Mouse (Mus musculus) limb, embryonic 11.5 days (tissue): ENCODE data around the gene Itih3. TPM values are rescaled to one million over a fixed set of nuclear protein-coding genes. Genes with fewer than 3 reads are reported as not detected.

Source experiments
- ATAC-seq: fragments of 200-750 bp; cut with Nextera tagmentation; 2 replicates; pipeline ENCODE4 v1.8.0; 2017; ENCODE audit warnings: low read depth; ENCODE audit not compliant: insufficient number of reproducible peaks, low FRiP score, low TSS enrichment
- DNase-seq: peaks from one replicate; pipeline ENCODE4 v3.0.0-alpha.2; 2015; ENCODE audit warnings: low spot score
- H3K27ac ChIP-seq: fragments of 300-500 bp; sonication (generic); replicated peaks from 2 replicates; pipeline ENCODE4 v1.5.1; 2014; ENCODE audit warnings: low read depth, mild to moderate bottlenecking, low read length
- H3K27me3 ChIP-seq: fragments of 300-500 bp; sonication (generic); 2 replicates; pipeline ENCODE4 v1.6.1; 2014; ENCODE audit warnings: mild to moderate bottlenecking, low read length, mixed read lengths; ENCODE audit not compliant: control insufficient read depth, insufficient read depth
- H3K36me3 ChIP-seq: fragments of 300-500 bp; sonication (generic); 2 replicates; pipeline ENCODE4 v1.6.1; 2014; ENCODE audit warnings: mild to moderate bottlenecking, low read length, moderate library complexity, mixed read lengths; ENCODE audit not compliant: control insufficient read depth, insufficient read depth
- H3K4me1 ChIP-seq: fragments of 300-500 bp; sonication (generic); 2 replicates; pipeline ENCODE4 v1.6.1; 2014; ENCODE audit warnings: low read length, mixed read lengths; ENCODE audit not compliant: control insufficient read depth, insufficient read depth
- H3K4me2 ChIP-seq: fragments of 300-500 bp; sonication (generic); 2 replicates; pipeline ENCODE4 v1.6.1; 2014; ENCODE audit warnings: low read depth, mild to moderate bottlenecking, moderate library complexity; ENCODE audit not compliant: severe bottlenecking
- H3K4me3 ChIP-seq: fragments of 300-500 bp; sonication (generic); 2 replicates; pipeline ENCODE4 v1.5.1; 2014; ENCODE audit warnings: low read depth, low read length
- H3K9ac ChIP-seq: fragments of 300-500 bp; sonication (generic); 2 replicates; pipeline ENCODE4 v1.6.1; 2014; ENCODE audit warnings: mild to moderate bottlenecking, low read length
- H3K9me3 ChIP-seq: fragments of 300-500 bp; sonication (generic); 2 replicates; pipeline ENCODE4 v1.6.1; 2016; ENCODE audit warnings: low read length; ENCODE audit not compliant: control insufficient read depth
- WGBS: fragments of 180-500 bp; shearing (Covaris S2); extraction: QIAGEN DNeasy Blood & Tissue Kit; methylation state at CpG from one replicate; pipeline ENCODE4 v1.1.7; 2014; 5-methylcytosine and 5-hydroxymethylcytosine counted together
- polyA plus RNA-seq: library from polyadenylated mRNA; unstranded; fragments of >200 nt; fragmentation: Nextera tagmentation; extraction: Ambion mirVana; gene quantifications from 2 replicates; pipeline ENCODE4 v1.2.1, GENCODE M21; 2014

The Itih3 gene
- 0.14 and 0.15 TPM in 2 replicates for polyA plus RNA-seq

DNA sequence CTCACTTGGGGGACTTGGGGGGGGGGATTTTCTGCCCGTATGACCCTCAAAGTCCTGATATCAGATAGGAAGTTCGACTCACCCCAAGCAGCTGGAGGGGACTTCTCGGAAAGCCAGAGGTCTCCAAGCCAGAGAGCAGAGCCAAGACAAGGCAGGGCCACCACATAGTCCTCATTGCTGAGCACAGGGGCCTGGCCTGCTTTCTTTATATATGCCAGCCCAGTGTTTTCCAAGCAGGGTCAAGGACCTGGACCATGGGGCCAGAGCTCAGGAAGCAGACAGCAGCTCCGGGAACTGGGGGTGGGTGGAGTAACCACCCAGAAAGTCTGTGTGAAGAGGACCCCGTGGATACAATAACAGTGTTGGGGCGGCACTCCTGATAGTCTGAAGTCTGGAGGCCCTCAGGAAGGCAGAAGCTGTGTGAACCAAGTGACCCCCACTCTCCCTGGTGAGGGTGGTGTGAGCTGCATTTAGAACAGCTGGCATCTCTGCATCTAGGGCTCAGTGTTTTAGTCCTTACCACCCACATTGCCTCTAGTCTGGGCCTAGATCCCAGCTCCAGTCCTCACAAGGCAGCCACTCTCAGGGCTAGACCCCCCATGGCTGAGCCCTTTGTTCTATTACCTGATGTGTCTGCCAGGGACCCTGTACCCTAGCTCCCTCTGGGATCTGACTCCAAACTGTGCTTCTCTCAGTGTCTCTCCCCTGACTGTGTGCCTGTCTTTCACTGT lies at the start of gene Itih3:
Gene Itih3, minus strand, starts transcription at position 386 of the 731 bp plus-strand sequence.
- no peaks in the 10 kb centered on the region for H3K4me1 ChIP-seq
- H3K9me3 ChIP-seq = no peaks in the 10 kb centered on the region
- no peak within 1 kb of the TSS for H3K4me2 ChIP-seq
- no peaks in the 10 kb centered on the region for H3K36me3 ChIP-seq
- ATAC-seq (no peak), DNase-seq (no peak)
- no peak within 1 kb of the TSS for H3K27ac ChIP-seq
- 0 out of 2 replicates have a peak within 1 kb of the TSS, but pooled peaks have one; percentile 17 for H3K9ac ChIP-seq
- no peak within 1 kb of the TSS for H3K4me3 ChIP-seq
- H3K27me3 ChIP-seq = no peaks in the 10 kb centered on the region
- WGBS = 75% methylated on average over 6 of the region's 6 CpGs

DNA sequence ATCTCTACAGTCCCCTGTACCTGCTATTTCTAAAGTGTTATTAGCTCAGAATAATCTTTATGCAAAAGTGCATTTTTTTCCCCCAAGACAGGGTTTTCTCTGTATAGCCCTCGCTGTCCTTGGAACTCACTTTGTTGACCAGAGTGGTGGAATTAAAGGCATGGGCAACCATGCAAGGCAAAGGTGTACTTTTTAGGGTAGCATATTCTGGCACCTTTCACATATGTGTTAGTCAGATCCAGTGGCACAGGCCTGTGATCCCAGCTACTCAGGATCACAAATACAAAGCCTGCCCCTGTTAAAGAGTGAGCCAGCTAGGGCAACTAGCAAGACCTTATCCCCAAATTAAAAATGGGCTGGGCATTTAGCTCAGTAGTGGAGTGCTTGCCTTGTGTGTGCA lies 36.8 kb upstream of the Itih3 start:
- Histone ChIP-seq H3K27me3 (no peaks in the 10 kb centered on the region), H3K36me3 (no peaks in the 10 kb centered on the region), H3K9ac (no peak overlapping the region), H3K4me2 (no peak overlapping the region), H3K4me1 (no peaks in the 10 kb centered on the region), H3K27ac (no peak overlapping the region), H3K9me3 (no peaks in the 10 kb centered on the region), H3K4me3 (no peak overlapping the region)
- 93% methylated on average over 1 of the region's 1 CpGs for WGBS
- DNase-seq (no peak), ATAC-seq (no peak)

GRCm38 (mm10) chr14:30959031-30959430 lies 35.5 kb upstream of the Itih3 start:
- no peak for DNase-seq
- Histone ChIP-seq H3K36me3 (no peaks in the 10 kb centered on the region), H3K9me3 (no peaks in the 10 kb centered on the region), H3K27me3 (no peaks in the 10 kb centered on the region), H3K4me3 (no peak overlapping the region), H3K4me2 (no peak overlapping the region), H3K9ac (no peak overlapping the region), H3K27ac (no peak overlapping the region), H3K4me1 (no peaks in the 10 kb centered on the region)
- WGBS = 94% methylated on average over 4 of the region's 4 CpGs
- no peak for ATAC-seq

DNA sequence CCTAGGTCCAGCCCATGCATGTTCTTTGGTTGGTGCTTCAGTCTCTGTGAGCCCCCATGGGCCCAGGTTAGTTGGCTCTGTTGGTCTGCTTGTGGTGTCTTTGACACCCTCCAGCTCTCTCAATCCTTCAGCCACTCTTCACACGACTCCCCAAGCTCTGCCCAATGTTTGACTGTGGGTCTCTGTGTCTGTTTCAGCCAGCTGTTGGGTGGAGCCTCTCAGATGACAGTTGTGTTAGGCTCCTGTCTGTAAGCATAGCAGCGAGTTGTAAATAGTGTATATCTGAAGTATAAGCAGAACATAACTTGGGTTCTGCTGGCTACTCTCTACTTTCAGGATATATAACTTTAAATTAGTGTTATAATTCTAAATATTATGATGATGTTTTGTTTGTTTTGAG lies 35.0 kb upstream of the Itih3 start:
- WGBS = 88% methylated on average over 2 of the region's 2 CpGs
- no peaks in the 10 kb centered on the region for H3K9me3 ChIP-seq
- DNase-seq = no peak
- no peaks in the 10 kb centered on the region for H3K4me1 ChIP-seq
- no peak overlapping the region for H3K4me3 ChIP-seq
- no peaks in the 10 kb centered on the region for H3K27me3 ChIP-seq
- ATAC-seq = no peak
- no peaks in the 10 kb centered on the region for H3K36me3 ChIP-seq
- H3K27ac ChIP-seq = no peak overlapping the region
- no peak overlapping the region for H3K4me2 ChIP-seq
- no peak overlapping the region for H3K9ac ChIP-seq

GRCm38 (mm10) chr14:30951154-30951825 lies 27.7 kb upstream of the Itih3 start, which contains the start of gene Nek4:
TSS of gene Nek4 (plus strand) at chr14:30951377.
- peak within 1 kb of the TSS; percentile 75 for H3K9ac ChIP-seq
- peak; percentile 97 for DNase-seq
- H3K4me3 ChIP-seq = peak within 1 kb of the TSS; percentile 70
- H3K27me3 ChIP-seq = no peaks in the 10 kb centered on the region
- no peaks in the 10 kb centered on the region for H3K36me3 ChIP-seq
- H3K4me1 ChIP-seq = no peaks in the 10 kb centered on the region
- H3K27ac ChIP-seq = no peak within 1 kb of the TSS
- peak within 1 kb of the TSS; percentile 70 for H3K4me2 ChIP-seq
- WGBS = under 1% methylated on average over 57 of the region's 57 CpGs
- H3K9me3 ChIP-seq = no peaks in the 10 kb centered on the region
- peak; percentile 98 for ATAC-seq

DNA sequence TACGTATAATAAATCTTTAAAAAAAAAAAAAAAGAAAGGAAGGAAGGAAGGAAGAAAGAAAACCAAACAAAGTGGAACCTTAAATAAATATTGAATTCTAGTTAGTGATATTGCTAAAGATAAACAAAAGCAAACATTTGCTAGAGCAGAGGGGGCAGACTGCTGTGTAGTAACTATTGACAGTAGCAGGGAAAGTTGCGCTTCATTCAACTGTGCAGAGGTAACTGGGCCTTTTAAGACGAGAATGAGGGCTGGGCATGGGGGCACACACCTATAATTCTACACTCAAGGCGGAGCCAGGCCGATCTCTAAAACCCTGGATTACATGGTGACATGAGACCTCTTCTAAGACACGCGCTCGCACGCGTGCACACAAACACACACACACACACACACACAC lies 26.4 kb upstream of the Itih3 start:
- 98% methylated on average over 10 of the region's 10 CpGs for WGBS
- ATAC-seq (no peak), DNase-seq (no peak)
- H3K9me3 ChIP-seq = no peaks in the 10 kb centered on the region
- H3K27ac ChIP-seq = no peak overlapping the region
- H3K9ac ChIP-seq = no peak overlapping the region
- H3K4me1 ChIP-seq = no peaks in the 10 kb centered on the region
- no peaks in the 10 kb centered on the region for H3K36me3 ChIP-seq
- no peak overlapping the region for H3K4me3 ChIP-seq
- no peak overlapping the region for H3K4me2 ChIP-seq
- H3K27me3 ChIP-seq = no peaks in the 10 kb centered on the region

DNA sequence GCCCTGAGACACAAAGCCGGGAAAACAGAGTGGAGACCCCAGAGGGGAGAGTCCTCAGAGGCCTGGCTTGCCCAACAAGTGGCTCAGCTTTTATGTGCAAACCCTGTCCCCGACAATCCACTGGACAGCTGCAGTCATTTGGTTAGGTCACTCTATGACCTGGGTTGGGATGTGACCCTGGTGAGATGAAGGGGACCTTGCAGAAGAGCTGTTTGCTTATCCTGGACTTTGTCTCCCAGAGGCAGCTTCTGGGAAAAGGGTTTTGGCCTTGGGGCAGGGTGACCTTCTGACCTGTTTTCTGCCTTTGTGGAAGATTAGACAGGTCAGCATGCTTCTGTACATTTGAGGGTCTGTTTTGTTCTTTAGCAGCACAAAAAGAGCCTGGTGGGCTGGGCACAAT lies 21.2 kb upstream of the Itih3 start:
- H3K9me3 ChIP-seq = no peaks in the 10 kb centered on the region
- H3K36me3 ChIP-seq = no peaks in the 10 kb centered on the region
- no peaks in the 10 kb centered on the region for H3K27me3 ChIP-seq
- H3K27ac ChIP-seq = no peak overlapping the region
- H3K4me1 ChIP-seq = no peaks in the 10 kb centered on the region
- no peak overlapping the region for H3K4me2 ChIP-seq
- ATAC-seq (no peak), DNase-seq (no peak)
- H3K9ac ChIP-seq = no peak overlapping the region
- WGBS = 81% methylated on average over 2 of the region's 2 CpGs
- no peak overlapping the region for H3K4me3 ChIP-seq

DNA sequence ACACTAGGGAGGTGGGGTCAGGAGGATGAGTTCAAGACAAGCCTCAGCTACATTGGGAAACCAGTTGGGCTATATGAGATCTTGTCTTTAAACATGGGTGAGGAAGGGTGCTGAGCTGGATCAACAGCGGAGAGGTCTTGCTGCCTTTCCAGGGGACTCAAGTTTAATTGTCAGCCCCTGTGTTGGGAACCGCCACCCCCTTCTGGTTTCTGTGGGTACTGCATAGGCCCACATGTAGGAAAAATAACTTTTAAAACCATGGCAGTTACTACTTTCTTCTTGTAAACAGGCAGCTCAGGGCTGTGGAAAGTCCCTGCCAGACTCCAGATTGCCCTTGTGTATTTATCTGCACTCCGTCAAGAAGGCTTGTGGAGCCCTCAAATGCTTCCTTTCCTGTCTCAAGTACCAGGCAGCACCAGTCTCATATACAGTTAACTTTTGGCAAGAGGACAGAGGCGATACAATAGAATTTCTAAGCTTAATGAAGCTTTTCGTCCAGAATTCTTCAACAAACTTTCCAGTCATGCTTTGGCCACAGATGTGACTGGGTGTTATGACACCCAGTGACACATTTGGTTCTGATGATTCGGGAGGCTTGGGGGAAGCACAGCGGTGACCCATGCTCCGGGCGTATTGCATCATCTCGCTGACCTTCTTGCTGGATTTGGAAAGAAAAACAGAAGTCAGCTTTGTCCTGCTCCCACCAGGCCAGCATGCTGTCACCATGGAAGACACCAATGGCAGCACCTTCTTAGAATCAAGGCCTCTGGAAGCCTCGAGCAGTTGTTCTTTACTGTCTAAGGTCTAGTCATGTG lies 20.5 kb upstream of the Itih3 start:
- no peak for ATAC-seq
- WGBS = 69% methylated on average over 11 of the region's 11 CpGs

More for the DNA sequence above, 20.5 kb upstream of the Itih3 start:
- Histone ChIP-seq H3K4me2 (no peak overlapping the region), H3K27ac (no peak overlapping the region), H3K4me1 (no peaks in the 10 kb centered on the region), H3K9me3 (no peaks in the 10 kb centered on the region), H3K9ac (no peak overlapping the region), H3K4me3 (no peak overlapping the region), H3K36me3 (no peaks in the 10 kb centered on the region), H3K27me3 (no peaks in the 10 kb centered on the region)
- DNase-seq = peak; percentile 71
